Comparison of ENCODE assay signal across 9 mouse cellular contexts in the genomic region with DNA sequence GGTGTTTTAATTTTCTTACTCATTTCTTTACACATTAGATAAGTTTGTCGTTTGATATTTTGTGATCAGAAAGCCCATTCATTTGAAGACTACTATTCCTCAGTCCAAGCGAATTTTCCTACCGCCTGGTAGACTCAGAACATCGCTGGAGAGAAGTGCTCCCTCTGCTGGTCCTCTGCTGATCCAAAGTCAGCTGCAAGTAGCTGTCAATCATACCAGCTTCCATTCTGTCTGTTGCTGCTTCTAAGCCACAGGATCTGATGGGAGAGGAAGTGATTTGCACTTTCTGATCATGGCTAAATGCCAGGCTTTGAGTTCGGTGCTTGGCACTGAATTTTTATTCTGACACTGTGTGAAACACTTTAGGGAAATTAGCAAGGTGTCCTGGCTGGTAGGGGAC. TPM values are rescaled to one million over a fixed set of nuclear protein-coding genes. Genes with fewer than 3 reads are reported as not detected.
DNase-seq lines count a peak whose midpoint lies in the region; ATAC-seq and TF ChIP-seq lines count a peak whose summit lies in the region.
"Had no signal": no experiment of that assay in that cellular context is flagged by ENCODE, and none has a peak within 500 bp of the region (broad histone marks: within the 10 kb centered on the region; RNA-seq: fewer than 3 reads in every experiment).

No protein-coding gene starts in this region.

- H3K36me3 ChIP-seq in kidney, embryonic 15.5 days = no peaks in the 10 kb centered on the region
- H3K36me3 ChIP-seq in neural tube, embryonic 11.5 days (ENCODE audit: control insufficient read depth, insufficient read depth, low read length) = no peaks in the 10 kb centered on the region
- H3K36me3 ChIP-seq in thymus, adult 2 months (ENCODE audit: control insufficient read depth, insufficient read depth, low read length) = no peaks in the 10 kb centered on the region
- H3K36me3 ChIP-seq: stomach, embryonic 15.5 days had no signal

- peak; percentile 62 for DNase-seq in kidney, adult 18-20 months
- DNase-seq in ZHBTc4 (ENCODE audit: low read depth, low spot score) = peak; percentile 80
- peak; percentile 57 to 66 for DNase-seq in cerebellum, postnatal 36 days
- peak; percentile 61 to 77 for DNase-seq in heart, postnatal 14 days
- peak; percentile 49 to 68 for DNase-seq in left cerebral cortex, postnatal 10 days (ENCODE audit: extremely low spot score in 1 of 2, low spot score in 2 of 2)
- DNase-seq in neural tube, embryonic 11.5 days (ENCODE audit: low spot score) = peak; percentile 53
- peak; percentile 64 for DNase-seq in thymus, adult 2 months

- no peak for TF ChIP-seq CTCF in thymus, adult 2 months (IDR thresholded peaks at IDR 0.05; ENCODE audit: borderline replicate concordance, control insufficient read depth, extremely low read depth, insufficient read depth, low read length, poor library complexity)

- H3K9ac ChIP-seq in kidney, embryonic 15.5 days = no peak overlapping the region
- no peak overlapping the region for H3K9ac ChIP-seq in neural tube, embryonic 11.5 days (ENCODE audit: low read length)
- H3K9ac ChIP-seq: stomach, embryonic 15.5 days had no signal

- intact Hi-C loops in heart, postnatal 14 days (cut with DNase I) = loop anchor here (2.0 kb wide), 1 partner anchor 407 kb away; no protein-coding TSS in a partner anchor
- intact Hi-C loops in left cerebral cortex, postnatal 10 days (cut with DNase I) = loop anchor here (2.0 kb wide), 1 partner anchor 405 kb away; no protein-coding TSS in a partner anchor

- H3K27ac ChIP-seq in kidney, embryonic 15.5 days = no peak overlapping the region
- no peak overlapping the region for H3K27ac ChIP-seq in neural tube, embryonic 11.5 days (ENCODE audit: low read depth, low read length)
- no peak overlapping the region for H3K27ac ChIP-seq in thymus, adult 2 months (ENCODE audit: control insufficient read depth, insufficient read depth, low read length)
- H3K27ac ChIP-seq: stomach, embryonic 15.5 days had no signal

- WGBS in kidney, embryonic 15.5 days = 18% methylated on average over 5 of the region's 5 CpGs
- 18% methylated on average over 5 of the region's 5 CpGs for WGBS in neural tube, embryonic 11.5 days
- WGBS in thymus, adult 2 months = 5% methylated on average over 5 of the region's 5 CpGs

- no peak for TF ChIP-seq POLR2A in thymus, adult 2 months (IDR thresholded peaks at IDR 0.05; ENCODE audit: control insufficient read depth, extremely low read depth, insufficient read depth, low read length, poor library complexity)

- H3K4me2 ChIP-seq in kidney, embryonic 15.5 days = no peak overlapping the region
- no peak overlapping the region for H3K4me2 ChIP-seq in neural tube, embryonic 11.5 days (ENCODE audit: low read depth)
- H3K4me2 ChIP-seq: stomach, embryonic 15.5 days had no signal

- H3K9me3 ChIP-seq in kidney, embryonic 15.5 days (replicated peaks) = no peaks in the 10 kb centered on the region
- no peaks in the 10 kb centered on the region for H3K9me3 ChIP-seq in neural tube, embryonic 11.5 days (ENCODE audit: control insufficient read depth, low read length)
- H3K9me3 ChIP-seq: stomach, embryonic 15.5 days had no signal

- ATAC-seq in kidney, embryonic 15.5 days (replicated peaks; ENCODE audit: low FRiP score) = no peak
- ATAC-seq in neural tube, embryonic 11.5 days (ENCODE audit: insufficient read depth, low FRiP score, low TSS enrichment) = no peak

- no peak overlapping the region for H3K4me3 ChIP-seq in kidney, embryonic 15.5 days (replicated peaks)
- no peak overlapping the region for H3K4me3 ChIP-seq in neural tube, embryonic 11.5 days (ENCODE audit: low read depth, low read length)
- no peak overlapping the region for H3K4me3 ChIP-seq in thymus, adult 2 months (ENCODE audit: control insufficient read depth, insufficient read depth, low read length)
- H3K4me3 ChIP-seq: stomach, embryonic 15.5 days had no signal

- H3K27me3 ChIP-seq in kidney, embryonic 15.5 days = no peaks in the 10 kb centered on the region
- H3K27me3 ChIP-seq in neural tube, embryonic 11.5 days (ENCODE audit: control insufficient read depth, insufficient read depth, low read length) = no peaks in the 10 kb centered on the region
- no peaks in the 10 kb centered on the region for H3K27me3 ChIP-seq in thymus, adult 2 months (ENCODE audit: control insufficient read depth, insufficient read depth, low read length)
- H3K27me3 ChIP-seq: stomach, embryonic 15.5 days had no signal

- H3K4me1 ChIP-seq in kidney, embryonic 15.5 days = peaks cover 9% of the 10 kb centered on the region
- H3K4me1 ChIP-seq in neural tube, embryonic 11.5 days (ENCODE audit: control insufficient read depth, insufficient read depth, low read length) = peaks cover 2% of the 10 kb centered on the region; the same call in 1 of the 2 replicates
- 0 out of 2 replicates have a peak, but pooled peaks cover 4% of the 10 kb centered on the region for H3K4me1 ChIP-seq in thymus, adult 2 months (replicated peaks; ENCODE audit: control insufficient read depth, insufficient read depth, low read length)

RNA-seq across cellular contexts. Expression of gene Zw10, which starts 4.1 kb away (rescaled TPM):
- 38.4 and 41.5 TPM in 2 replicates for polyA plus RNA-seq in kidney, embryonic 15.5 days (2015; fragmentation: Nextera tagmentation; extraction: Ambion mirVana)
- 10 to 100 TPM; 11.9 to 13.1 TPM for total RNA-seq in heart, postnatal 14 days (2021)
- 10 to 100 TPM; 14.3 to 17.5 TPM for total RNA-seq in left cerebral cortex, postnatal 10 days (2021)
- 46.6 and 49.9 TPM in 2 replicates for polyA plus RNA-seq in neural tube, embryonic 11.5 days (2014; fragmentation: Nextera tagmentation; extraction: Ambion mirVana)
- polyA plus RNA-seq in thymus, adult 2 months (2012; rRNA removed) = 31.0 and 31.2 TPM in 2 replicates

RNA-seq across cellular contexts. Expression of gene Tmprss5, which starts 29.7 kb away (rescaled TPM):
- 0.36 and 0.39 TPM in 2 replicates for polyA plus RNA-seq in kidney, embryonic 15.5 days (2015; fragmentation: Nextera tagmentation; extraction: Ambion mirVana)
- under 1 TPM in 1 of 2 experiments, not detected in 1; 0.63 TPM for total RNA-seq in heart, postnatal 14 days (2021)
- total RNA-seq in left cerebral cortex, postnatal 10 days (2021) = under 1 TPM; 0.30 to 0.69 TPM
- 0.74 and 0.86 TPM in 2 replicates for polyA plus RNA-seq in neural tube, embryonic 11.5 days (2014; fragmentation: Nextera tagmentation; extraction: Ambion mirVana)
- 0.11 and 0.12 TPM in 2 replicates for polyA plus RNA-seq in thymus, adult 2 months (2012; rRNA removed)
